Mouse (Mus musculus) layer of hippocampus, postnatal 25 days (tissue): ENCODE results near the gene Gm10837. TPM values are rescaled to one million over a fixed set of nuclear protein-coding genes. Genes with fewer than 3 reads are reported as not detected.

ENCODE experiments used
- DNase-seq, 2 experiments: peaks; one replicate each; pipeline ENCODE4 v3.0.0; 2022; ENCODE audit warnings: mixed read lengths in 2 of 2, low spot score in 1 of 2; ENCODE audit errors: extremely low spot score in 1 of 2
- total RNA-seq, 2 experiments: library from RNA; stranded (reverse); gene quantifications; 2 replicates each; pipeline ENCODE4 v1.2.3; 2021

The Gm10837 gene
- total RNA-seq, 2 experiments from 2014 or later = 0.23 TPM; not detected in 1

GRCm38 (mm10) chr14:122464351-122464762 lies 26.0 kb upstream of the Gm10837 start:
- no peak for DNase-seq

GRCm38 (mm10) chr14:122464763-122465741 lies 25.3 kb upstream of the Gm10837 start, which contains the start of gene Zic5:
Gene Zic5, minus strand, starts transcription at chr14:122465677.
- DNase-seq = no peak

- DNase-seq = no peak
Observed at GRCm38 (mm10) chr14:122465931-122466490, 24.4 kb upstream of the Gm10837 start.

DNA sequence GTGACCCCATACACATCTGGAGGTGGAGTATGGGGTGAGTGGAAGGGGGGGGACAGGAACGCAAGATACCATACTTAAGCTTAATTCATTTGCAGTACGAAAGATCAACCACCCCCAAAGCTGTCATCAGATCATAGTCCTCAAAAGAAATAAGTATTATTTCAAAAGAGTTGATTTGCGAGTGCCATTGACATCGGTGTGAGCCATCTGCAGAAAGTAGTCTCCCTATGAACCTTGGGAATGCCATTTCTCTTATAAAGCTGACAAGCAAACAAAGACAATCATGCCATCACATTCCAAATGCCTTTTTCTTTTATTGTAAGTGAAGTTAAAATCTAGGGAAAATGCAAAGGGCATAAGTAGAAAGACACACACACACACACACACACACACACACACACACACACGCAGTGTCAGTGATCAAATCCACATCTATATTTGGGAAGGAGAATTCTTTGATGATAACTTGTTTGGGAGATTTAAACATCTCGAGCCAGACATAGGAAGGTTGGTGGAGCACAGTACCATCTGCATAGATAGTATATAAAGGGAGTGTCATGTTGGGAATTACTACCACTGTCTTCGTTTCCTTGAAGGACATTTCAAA lies 23.5 kb upstream of the Gm10837 start:
- DNase-seq = no peak

- DNase-seq = no peak
Observed at GRCm38 (mm10) chr14:122467926-122468841, 22.2 kb upstream of the Gm10837 start.

GRCm38 (mm10) chr14:122468971-122469755 lies 21.2 kb upstream of the Gm10837 start:
- DNase-seq = no peak

DNA sequence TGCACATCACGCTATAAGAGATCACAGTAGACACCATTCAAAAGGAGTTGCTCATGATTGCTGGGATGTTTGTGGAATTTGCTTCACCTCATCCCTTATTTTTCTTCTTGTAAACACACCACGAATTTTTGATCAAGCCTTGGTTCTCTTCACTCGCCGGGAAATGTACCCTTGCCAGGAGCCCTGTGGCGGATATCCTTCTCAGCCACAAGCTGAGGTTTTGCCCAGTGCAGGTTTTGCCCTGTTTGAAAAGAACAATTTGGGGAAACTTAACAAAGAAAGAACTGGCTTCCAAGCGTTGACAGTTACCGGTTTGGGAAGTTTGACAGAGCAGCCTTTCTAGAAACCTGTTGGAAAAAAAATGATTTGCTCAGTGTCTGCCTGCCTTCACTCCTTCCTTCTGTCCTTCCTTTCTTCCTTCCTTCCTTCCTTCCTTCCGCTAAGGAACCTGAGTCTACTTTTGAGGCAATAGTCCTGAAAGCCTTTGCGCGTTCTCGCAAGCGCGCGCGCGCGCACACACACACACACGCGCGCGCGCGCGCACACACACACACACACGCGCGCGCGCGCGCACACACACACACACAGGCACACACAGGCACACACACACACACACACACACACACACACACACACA lies 18.8 kb upstream of the Gm10837 start:
- no peak for DNase-seq

DNA sequence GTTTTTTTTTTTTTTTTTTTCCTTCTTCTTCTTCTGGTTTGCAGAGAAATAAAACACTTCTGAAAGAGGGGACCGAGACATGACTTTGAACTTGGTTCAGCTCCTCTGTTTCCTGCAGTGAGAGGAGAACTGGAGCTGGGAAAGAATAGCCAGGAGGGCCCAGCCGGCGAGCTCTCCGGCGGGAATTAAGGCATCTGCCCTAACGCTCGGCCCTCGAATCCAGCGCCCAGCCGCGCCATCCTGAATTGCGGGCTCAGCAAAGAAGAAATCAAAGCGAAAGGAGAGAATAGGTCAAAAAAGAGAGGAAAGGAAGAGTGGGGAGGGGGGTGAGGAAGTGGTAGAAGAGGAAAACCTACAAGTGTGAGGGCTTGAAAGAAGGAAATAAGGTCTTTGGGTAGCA lies 18.2 kb upstream of the Gm10837 start:
- no peak for DNase-seq

- no peak for DNase-seq
Observed at GRCm38 (mm10) chr14:122472647-122473046, 17.7 kb upstream of the Gm10837 start.

GRCm38 (mm10) chr14:122473211-122473751 lies 17.1 kb upstream of the Gm10837 start:
- no peak for DNase-seq

DNA sequence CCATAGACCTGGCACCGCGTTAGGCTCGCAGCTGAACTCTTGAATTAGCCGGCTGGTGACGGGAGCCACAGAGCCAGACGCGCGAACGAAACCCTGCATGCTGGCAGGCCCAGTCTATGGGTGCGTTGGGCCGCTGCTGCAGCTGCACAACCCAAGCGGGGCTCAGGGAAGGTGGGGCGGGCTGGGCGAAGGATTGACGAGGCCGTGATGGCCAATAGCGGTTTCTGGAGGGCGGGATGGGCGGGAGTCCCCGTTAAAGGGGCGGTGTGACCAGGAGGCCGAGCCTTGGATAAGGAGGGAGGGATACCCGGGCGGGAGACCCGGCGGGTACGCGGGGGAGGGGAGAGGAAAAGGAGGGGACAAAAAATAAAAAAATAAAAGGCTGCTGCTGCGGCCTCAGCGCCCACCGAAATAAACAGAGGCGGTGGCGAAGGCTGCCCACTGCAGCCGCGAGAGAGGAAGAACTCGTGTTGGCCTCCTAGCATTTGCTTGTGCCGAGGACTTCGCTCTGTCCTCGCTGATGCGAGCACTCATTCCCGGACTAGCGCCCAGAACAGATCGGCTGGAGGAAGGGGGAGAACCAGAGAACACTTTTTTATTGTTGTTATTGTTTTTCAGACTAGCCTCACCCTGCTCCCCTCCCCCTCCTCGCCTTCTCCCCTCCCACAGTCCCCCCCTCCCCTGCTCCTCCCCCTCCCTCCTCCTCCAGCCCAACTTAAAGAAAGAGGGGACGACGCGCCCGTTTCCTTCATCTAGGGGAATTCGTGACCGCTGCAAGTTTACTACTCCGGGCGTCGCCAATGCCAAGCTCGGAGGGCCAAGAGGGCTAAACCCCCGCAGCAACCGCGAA lies 16.1 kb upstream of the Gm10837 start:
- no peak for DNase-seq

DNA sequence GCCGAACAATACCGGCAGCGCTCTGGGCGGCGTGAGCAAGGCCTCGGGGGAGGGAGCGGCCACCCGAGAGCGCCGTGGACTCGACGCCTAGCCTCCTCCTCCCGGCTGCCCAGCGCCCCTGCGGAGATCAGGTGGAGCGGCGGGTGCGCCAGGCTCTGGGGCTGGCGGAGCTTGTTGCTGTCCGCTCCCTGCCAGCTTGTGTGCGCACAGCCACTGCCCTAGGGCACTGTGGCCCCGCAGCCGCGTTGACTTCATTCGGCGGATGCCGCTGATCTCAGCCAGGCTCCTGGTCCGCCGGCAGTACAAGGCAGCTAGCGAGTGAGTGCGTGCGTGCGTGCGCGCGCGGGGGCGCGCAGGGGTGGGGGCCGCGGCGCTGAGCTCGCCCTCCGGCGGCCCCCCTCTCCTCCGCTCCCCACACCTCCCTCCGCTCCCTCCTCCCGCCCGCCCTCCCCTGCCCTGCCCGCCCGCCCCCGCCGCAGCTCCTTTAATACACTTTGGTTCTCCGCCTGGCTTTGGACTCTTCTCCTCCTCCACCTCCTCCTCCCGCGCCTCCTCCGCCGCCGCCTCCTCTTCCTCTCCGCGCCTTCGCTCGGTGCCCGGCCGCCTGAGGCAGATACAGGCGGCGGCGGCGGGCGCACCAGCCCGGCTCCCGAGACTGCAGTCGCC lies 15.4 kb upstream of the Gm10837 start, which contains the start of gene Zic2:
TSS of gene Zic2 (plus strand) at position 545 of the 666 bp plus-strand sequence.
- DNase-seq = peak in 1 of 2 experiments; percentile 51

DNA sequence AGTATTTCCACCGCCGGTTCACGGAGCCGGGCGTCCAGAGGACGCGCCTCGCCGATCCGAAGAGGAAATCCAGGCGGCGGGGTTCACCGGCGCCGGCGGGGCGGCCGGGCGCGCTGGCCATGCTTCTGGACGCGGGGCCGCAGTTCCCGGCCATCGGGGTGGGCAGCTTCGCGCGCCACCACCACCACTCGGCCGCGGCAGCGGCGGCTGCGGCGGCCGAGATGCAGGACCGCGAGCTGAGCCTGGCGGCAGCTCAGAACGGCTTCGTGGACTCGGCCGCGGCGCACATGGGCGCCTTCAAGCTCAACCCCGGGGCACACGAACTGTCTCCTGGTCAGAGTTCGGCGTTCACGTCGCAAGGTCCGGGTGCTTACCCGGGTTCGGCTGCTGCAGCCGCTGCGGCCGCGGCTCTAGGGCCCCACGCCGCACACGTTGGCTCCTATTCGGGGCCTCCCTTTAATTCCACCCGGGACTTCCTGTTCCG lies 14.8 kb upstream of the Gm10837 start:
- no peak for DNase-seq

GRCm38 (mm10) chr14:122476041-122476821 lies 14.2 kb upstream of the Gm10837 start:
- no peak for DNase-seq

DNA sequence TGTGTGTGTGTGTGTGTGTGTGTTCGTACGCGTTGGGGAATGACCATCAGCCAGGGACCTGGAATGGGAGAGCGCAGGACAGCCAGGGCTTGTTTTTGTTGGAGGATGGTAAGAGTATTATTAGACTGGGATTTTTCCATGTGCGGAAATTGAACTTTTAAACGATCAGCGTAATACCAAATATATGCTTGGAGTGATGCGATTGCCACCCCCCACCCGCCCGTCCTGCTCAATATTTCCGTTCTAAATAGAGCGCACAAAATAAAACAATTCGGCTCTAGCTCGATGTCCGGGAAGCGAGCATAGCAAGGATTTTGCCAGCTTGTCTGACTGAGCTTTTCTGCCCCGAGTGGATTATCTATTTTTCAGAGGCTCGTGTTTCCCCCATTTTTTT lies 13.6 kb upstream of the Gm10837 start:
- no peak for DNase-seq

GRCm38 (mm10) chr14:122477261-122477671 lies 13.1 kb upstream of the Gm10837 start:
- no peak for DNase-seq
